Mouse (Mus musculus): ENCODE measurements around the gene Cilp2. TPM values are rescaled to one million over a fixed set of nuclear protein-coding genes. Genes with fewer than 3 reads are reported as not detected.

Cilp2 gene
- polyA plus RNA-seq, 1 experiment from 2014 or later = 0.30 TPM

GRCm38 (mm10) chr8:69919876-69920662, 32.6 kb upstream of the Cilp2 start:
- Histone ChIP-seq H3K4me2 (ENCODE audit: low read depth, low read length) (no peak overlapping the region), H3K27ac (ENCODE audit: low read length) (no peak overlapping the region), H3K9ac (ENCODE audit: low read length) (no peak overlapping the region), H3K36me3 (ENCODE audit: control insufficient read depth, insufficient read depth, low read length) (peaks cover 18% of the 10 kb centered on the region), H3K9me3 (ENCODE audit: control insufficient read depth, low read length) (no peaks in the 10 kb centered on the region), H3K4me3 (ENCODE audit: low read length) (no peak overlapping the region), H3K27me3 (ENCODE audit: control insufficient read depth, insufficient read depth, low read depth, low read length) (no peaks in the 10 kb centered on the region), H3K4me1 (replicated peaks; ENCODE audit: control insufficient read depth, insufficient read depth, low read length) (peaks cover 12% of the 10 kb centered on the region)
- peak; percentile 29; the same call in 1 of the 2 replicates for ATAC-seq (ENCODE audit: low read depth)
- WGBS = 29% methylated on average over 11 of the region's 11 CpGs

- H3K4me3 ChIP-seq (ENCODE audit: low read length) = no peak overlapping the region
- H3K9ac ChIP-seq (ENCODE audit: low read length) = no peak overlapping the region
- ATAC-seq (ENCODE audit: low read depth) = peak; percentile 65
- no peaks in the 10 kb centered on the region for H3K27me3 ChIP-seq (ENCODE audit: control insufficient read depth, insufficient read depth, low read depth, low read length)
- peaks cover 27% of the 10 kb centered on the region for H3K36me3 ChIP-seq (ENCODE audit: control insufficient read depth, insufficient read depth, low read length)
- no peak overlapping the region for H3K4me2 ChIP-seq (ENCODE audit: low read depth, low read length)
- H3K27ac ChIP-seq (ENCODE audit: low read length) = 0 out of 2 replicates have a peak overlapping the region, but pooled peaks have one; percentile 24
- no peaks in the 10 kb centered on the region for H3K9me3 ChIP-seq (ENCODE audit: control insufficient read depth, low read length)
- peaks cover 12% of the 10 kb centered on the region for H3K4me1 ChIP-seq (replicated peaks; ENCODE audit: control insufficient read depth, insufficient read depth, low read length)
- whole genome bisulfite sequencing = 61% methylated on average over 1 of the region's 1 CpGs
These were observed 31.5 kb upstream of the Cilp2 start for GRCm38 (mm10) chr8:69919010-69919409.

GRCm38 (mm10) chr8:69918506-69918905, 31.0 kb upstream of the Cilp2 start:
- H3K4me2 ChIP-seq (ENCODE audit: low read depth, low read length) = no peak overlapping the region
- H3K9me3 ChIP-seq (ENCODE audit: control insufficient read depth, low read length) = no peaks in the 10 kb centered on the region
- peaks cover 32% of the 10 kb centered on the region for H3K36me3 ChIP-seq (ENCODE audit: control insufficient read depth, insufficient read depth, low read length)
- H3K9ac ChIP-seq (ENCODE audit: low read length) = no peak overlapping the region
- no peaks in the 10 kb centered on the region for H3K27me3 ChIP-seq (ENCODE audit: control insufficient read depth, insufficient read depth, low read depth, low read length)
- ATAC-seq (ENCODE audit: low read depth) = no peak; the same call in 1 of the 2 replicates
- peaks cover 12% of the 10 kb centered on the region for H3K4me1 ChIP-seq (replicated peaks; ENCODE audit: control insufficient read depth, insufficient read depth, low read length)
- H3K27ac ChIP-seq (ENCODE audit: low read length) = no peak overlapping the region
- H3K4me3 ChIP-seq (ENCODE audit: low read length) = no peak overlapping the region

GRCm38 (mm10) chr8:69915748-69916147, 28.3 kb upstream of the Cilp2 start:
- Histone ChIP-seq H3K27ac (ENCODE audit: low read length) (no peak overlapping the region), H3K4me1 (replicated peaks; ENCODE audit: control insufficient read depth, insufficient read depth, low read length) (peaks cover 10% of the 10 kb centered on the region), H3K27me3 (ENCODE audit: control insufficient read depth, insufficient read depth, low read depth, low read length) (no peaks in the 10 kb centered on the region), H3K9ac (ENCODE audit: low read length) (no peak overlapping the region), H3K4me3 (ENCODE audit: low read length) (no peak overlapping the region), H3K36me3 (ENCODE audit: control insufficient read depth, insufficient read depth, low read length) (peaks cover 51% of the 10 kb centered on the region), H3K4me2 (ENCODE audit: low read depth, low read length) (no peak overlapping the region), H3K9me3 (ENCODE audit: control insufficient read depth, low read length) (no peaks in the 10 kb centered on the region)
- no peak for ATAC-seq (ENCODE audit: low read depth)
- WGBS = 41% methylated on average over 5 of the region's 5 CpGs

- ATAC-seq (ENCODE audit: low read depth) = no peak
- Histone ChIP-seq H3K4me1 (replicated peaks; ENCODE audit: control insufficient read depth, insufficient read depth, low read length) (peaks cover 3% of the 10 kb centered on the region; the same call in 1 of the 2 replicates), H3K9me3 (ENCODE audit: control insufficient read depth, low read length) (no peaks in the 10 kb centered on the region), H3K4me2 (ENCODE audit: low read depth, low read length) (no peak overlapping the region), H3K27me3 (ENCODE audit: control insufficient read depth, insufficient read depth, low read depth, low read length) (no peaks in the 10 kb centered on the region), H3K36me3 (ENCODE audit: control insufficient read depth, insufficient read depth, low read length) (peaks cover 62% of the 10 kb centered on the region), H3K4me3 (ENCODE audit: low read length) (no peak overlapping the region), H3K9ac (ENCODE audit: low read length) (no peak overlapping the region), H3K27ac (ENCODE audit: low read length) (no peak overlapping the region)
- 80% methylated on average over 4 of the region's 4 CpGs for WGBS
These were observed 27.0 kb upstream of the Cilp2 start for GRCm38 (mm10) chr8:69914526-69914925.

- Histone ChIP-seq H3K9ac (ENCODE audit: low read length) (no peak overlapping the region), H3K9me3 (ENCODE audit: control insufficient read depth, low read length) (no peaks in the 10 kb centered on the region), H3K4me2 (ENCODE audit: low read depth, low read length) (no peak overlapping the region), H3K4me1 (replicated peaks; ENCODE audit: control insufficient read depth, insufficient read depth, low read length) (no peaks in the 10 kb centered on the region), H3K36me3 (ENCODE audit: control insufficient read depth, insufficient read depth, low read length) (peaks cover 67% of the 10 kb centered on the region), H3K27me3 (ENCODE audit: control insufficient read depth, insufficient read depth, low read depth, low read length) (no peaks in the 10 kb centered on the region), H3K4me3 (ENCODE audit: low read length) (no peak overlapping the region), H3K27ac (ENCODE audit: low read length) (no peak overlapping the region)
- 86% methylated on average over 12 of the region's 12 CpGs for WGBS
- no peak for ATAC-seq (ENCODE audit: low read depth)
These were observed 25.1 kb upstream of the Cilp2 start for GRCm38 (mm10) chr8:69912478-69913074.

GRCm38 (mm10) chr8:69911917-69912316, 24.4 kb upstream of the Cilp2 start:
- H3K9ac ChIP-seq (ENCODE audit: low read length) = no peak overlapping the region
- H3K4me2 ChIP-seq (ENCODE audit: low read depth, low read length) = no peak overlapping the region
- H3K36me3 ChIP-seq (ENCODE audit: control insufficient read depth, insufficient read depth, low read length) = peaks cover 63% of the 10 kb centered on the region
- no peak overlapping the region for H3K27ac ChIP-seq (ENCODE audit: low read length)
- H3K9me3 ChIP-seq (ENCODE audit: control insufficient read depth, low read length) = no peaks in the 10 kb centered on the region
- H3K4me3 ChIP-seq (ENCODE audit: low read length) = no peak overlapping the region
- ATAC-seq (ENCODE audit: low read depth) = no peak
- no peaks in the 10 kb centered on the region for H3K27me3 ChIP-seq (ENCODE audit: control insufficient read depth, insufficient read depth, low read depth, low read length)
- WGBS = 88% methylated on average over 13 of the region's 13 CpGs
- H3K4me1 ChIP-seq (replicated peaks; ENCODE audit: control insufficient read depth, insufficient read depth, low read length) = no peaks in the 10 kb centered on the region

- Histone ChIP-seq H3K27me3 (ENCODE audit: control insufficient read depth, insufficient read depth, low read depth, low read length) (no peaks in the 10 kb centered on the region), H3K4me2 (ENCODE audit: low read depth, low read length) (no peak overlapping the region), H3K4me1 (replicated peaks; ENCODE audit: control insufficient read depth, insufficient read depth, low read length) (peaks cover 8% of the 10 kb centered on the region), H3K9me3 (ENCODE audit: control insufficient read depth, low read length) (no peaks in the 10 kb centered on the region), H3K36me3 (ENCODE audit: control insufficient read depth, insufficient read depth, low read length) (peaks cover 25% of the 10 kb centered on the region), H3K4me3 (ENCODE audit: low read length) (no peak overlapping the region), H3K9ac (ENCODE audit: low read length) (no peak overlapping the region), H3K27ac (ENCODE audit: low read length) (no peak overlapping the region)
- 68% methylated on average over 2 of the region's 2 CpGs for WGBS
- no peak for ATAC-seq (ENCODE audit: low read depth)
These were observed 19.6 kb upstream of the Cilp2 start for GRCm38 (mm10) chr8:69907106-69907505.

- no peaks in the 10 kb centered on the region for H3K9me3 ChIP-seq (ENCODE audit: control insufficient read depth, low read length)
- H3K4me1 ChIP-seq (replicated peaks; ENCODE audit: control insufficient read depth, insufficient read depth, low read length) = peaks cover 12% of the 10 kb centered on the region
- no peak overlapping the region for H3K27ac ChIP-seq (ENCODE audit: low read length)
- 83% methylated on average over 2 of the region's 2 CpGs for whole genome bisulfite sequencing
- peaks cover 19% of the 10 kb centered on the region for H3K36me3 ChIP-seq (ENCODE audit: control insufficient read depth, insufficient read depth, low read length)
- no peak overlapping the region for H3K4me3 ChIP-seq (ENCODE audit: low read length)
- ATAC-seq (ENCODE audit: low read depth) = no peak
- H3K4me2 ChIP-seq (ENCODE audit: low read depth, low read length) = no peak overlapping the region
- H3K9ac ChIP-seq (ENCODE audit: low read length) = no peak overlapping the region
- no peaks in the 10 kb centered on the region for H3K27me3 ChIP-seq (ENCODE audit: control insufficient read depth, insufficient read depth, low read depth, low read length)
These were observed 18.8 kb upstream of the Cilp2 start for GRCm38 (mm10) chr8:69906260-69906659.
